Comparison of ENCODE assay signal across 10 mouse cellular contexts in genomic region chr11:88193098-88193823, GRCm38 (mm10). TPM values are rescaled to one million over a fixed set of nuclear protein-coding genes. Genes with fewer than 3 reads are reported as not detected.
DNase-seq lines count a peak whose midpoint lies in the region; ATAC-seq and TF ChIP-seq lines count a peak whose summit lies in the region.
"Had no signal": no experiment of that assay in that cellular context is flagged by ENCODE, and none has a peak within 500 bp of the region (broad histone marks: within the 10 kb centered on the region; RNA-seq: fewer than 3 reads in every experiment).

No protein-coding gene starts in this region.

- H3K4me3 ChIP-seq in heart, embryonic 10.5 days, result peak overlapping the region; percentile 53
- no peak overlapping the region for H3K4me3 ChIP-seq in midbrain, embryonic 12.5 days
- H3K4me3 ChIP-seq in midbrain, embryonic 16.5 days (ENCODE audit: low read depth, low read length), result no peak overlapping the region
- H3K4me3 ChIP-seq in limb, embryonic 11.5 days (ENCODE audit: low read depth, low read length), result peak overlapping the region; percentile 19
- H3K4me3 ChIP-seq in stomach, postnatal 0 days (ENCODE audit: low read depth, low read length), result peak overlapping the region; percentile 10; the same call in 1 of the 2 replicates

- H3K4me2 ChIP-seq in midbrain, embryonic 12.5 days (replicated peaks), result peak overlapping the region; percentile 30
- H3K4me2 ChIP-seq in midbrain, embryonic 16.5 days (ENCODE audit: low read length), result no peak overlapping the region
- peak overlapping the region; percentile 35 for H3K4me2 ChIP-seq in limb, embryonic 11.5 days (ENCODE audit: low read depth, severe bottlenecking)
- H3K4me2 ChIP-seq in stomach, postnatal 0 days (replicated peaks; ENCODE audit: low read depth), result peak overlapping the region; percentile 39

- no peak for TF ChIP-seq EP300 in stomach, postnatal 0 days (optimal IDR thresholded peaks at IDR 0.05)

- peaks cover 11% of the 10 kb centered on the region; the same call in 1 of the 2 replicates for H3K36me3 ChIP-seq in heart, embryonic 10.5 days
- no peaks in the 10 kb centered on the region for H3K36me3 ChIP-seq in midbrain, embryonic 12.5 days
- no peaks in the 10 kb centered on the region for H3K36me3 ChIP-seq in midbrain, embryonic 16.5 days (ENCODE audit: control insufficient read depth, insufficient read depth, low read length)
- no peaks in the 10 kb centered on the region for H3K36me3 ChIP-seq in limb, embryonic 11.5 days (ENCODE audit: control insufficient read depth, insufficient read depth, low read length)
- no peaks in the 10 kb centered on the region for H3K36me3 ChIP-seq in stomach, postnatal 0 days (ENCODE audit: control insufficient read depth, insufficient read depth, low read length)

- no peak for DNase-seq in heart, embryonic 10.5 days (ENCODE audit: low spot score)
- no peak for DNase-seq in heart, adult 8-10 months (ENCODE audit: low spot score)
- peak; percentile 53 for DNase-seq in limb, embryonic 11.5 days (ENCODE audit: low spot score)
- DNase-seq in stomach, postnatal 0 days (ENCODE audit: low spot score), result no peak
- DNase-seq in urinary bladder, postnatal 25 days (ENCODE audit: low spot score), result no peak
- DNase-seq: kidney, adult 11 months had no signal

- H3K27ac ChIP-seq in heart, embryonic 10.5 days, result peak overlapping the region; percentile 71
- H3K27ac ChIP-seq in midbrain, embryonic 12.5 days (replicated peaks), result no peak overlapping the region
- no peak overlapping the region for H3K27ac ChIP-seq in midbrain, embryonic 16.5 days (ENCODE audit: low read length)
- H3K27ac ChIP-seq in limb, embryonic 11.5 days (replicated peaks; ENCODE audit: low read depth, low read length), result no peak overlapping the region
- no peak overlapping the region for H3K27ac ChIP-seq in stomach, postnatal 0 days (replicated peaks)
- H3K27ac ChIP-seq: macrophage had no signal

- WGBS in heart, embryonic 10.5 days, result 4% methylated on average over 34 of the region's 34 CpGs
- 6% methylated on average over 34 of the region's 34 CpGs for WGBS in midbrain, embryonic 12.5 days
- 11% methylated on average over 34 of the region's 34 CpGs for WGBS in midbrain, embryonic 16.5 days
- WGBS in limb, embryonic 11.5 days, result 4% methylated on average over 34 of the region's 34 CpGs
- 25% methylated on average over 34 of the region's 34 CpGs for WGBS in stomach, postnatal 0 days

- no peak for ATAC-seq in midbrain, embryonic 12.5 days (ENCODE audit: low FRiP score, low read depth)
- ATAC-seq in midbrain, embryonic 16.5 days, result no peak
- ATAC-seq in limb, embryonic 11.5 days (ENCODE audit: insufficient number of reproducible peaks, low FRiP score, low TSS enrichment, low read depth), result no peak
- no peak for ATAC-seq in stomach, postnatal 0 days (ENCODE audit: low FRiP score, low TSS enrichment)
- ATAC-seq in megakaryocyte progenitor cell, adult 5-6 weeks (replicated peaks; ENCODE audit: poor library complexity), result no peak; the same call in 1 of the 2 replicates

- no peak for TF ChIP-seq CTCF in stomach, postnatal 0 days (IDR thresholded peaks at IDR 0.05; ENCODE audit: low read depth)

- peaks cover 71% of the 10 kb centered on the region for H3K27me3 ChIP-seq in heart, embryonic 10.5 days (ENCODE audit: insufficient read depth, poor library complexity, severe bottlenecking)
- peaks cover 53% of the 10 kb centered on the region for H3K27me3 ChIP-seq in midbrain, embryonic 12.5 days
- H3K27me3 ChIP-seq in midbrain, embryonic 16.5 days (ENCODE audit: control insufficient read depth, insufficient read depth, low read depth, low read length), result peaks cover 31% of the 10 kb centered on the region
- H3K27me3 ChIP-seq in limb, embryonic 11.5 days (ENCODE audit: control insufficient read depth, insufficient read depth, low read length), result peaks cover 25% of the 10 kb centered on the region
- no peaks in the 10 kb centered on the region for H3K27me3 ChIP-seq in stomach, postnatal 0 days (ENCODE audit: control insufficient read depth, insufficient read depth, low read length)

- H3K9me3 ChIP-seq in heart, embryonic 10.5 days, result no peaks in the 10 kb centered on the region
- no peaks in the 10 kb centered on the region for H3K9me3 ChIP-seq in midbrain, embryonic 12.5 days
- no peaks in the 10 kb centered on the region for H3K9me3 ChIP-seq in midbrain, embryonic 16.5 days (replicated peaks; ENCODE audit: control insufficient read depth, low read length, poor library complexity, severe bottlenecking)
- no peaks in the 10 kb centered on the region for H3K9me3 ChIP-seq in limb, embryonic 11.5 days (ENCODE audit: control insufficient read depth, low read length)
- H3K9me3 ChIP-seq in stomach, postnatal 0 days (ENCODE audit: control insufficient read depth, low read length), result no peaks in the 10 kb centered on the region

- peaks cover 31% of the 10 kb centered on the region for H3K4me1 ChIP-seq in heart, embryonic 10.5 days
- H3K4me1 ChIP-seq in midbrain, embryonic 12.5 days, result peaks cover 25% of the 10 kb centered on the region
- H3K4me1 ChIP-seq in midbrain, embryonic 16.5 days (ENCODE audit: control insufficient read depth, insufficient read depth, low read length), result peaks cover 2% of the 10 kb centered on the region; the same call in 1 of the 2 replicates
- peaks cover 16% of the 10 kb centered on the region for H3K4me1 ChIP-seq in limb, embryonic 11.5 days (ENCODE audit: control insufficient read depth, insufficient read depth, low read length)
- 0 out of 2 replicates have a peak, but pooled peaks cover 2% of the 10 kb centered on the region for H3K4me1 ChIP-seq in stomach, postnatal 0 days (replicated peaks; ENCODE audit: control insufficient read depth, insufficient read depth)

- H3K9ac ChIP-seq in midbrain, embryonic 12.5 days (replicated peaks), result peak overlapping the region; percentile 41; the same call in 1 of the 2 replicates
- H3K9ac ChIP-seq in midbrain, embryonic 16.5 days (ENCODE audit: low read depth, low read length), result no peak overlapping the region
- no peak overlapping the region for H3K9ac ChIP-seq in limb, embryonic 11.5 days (ENCODE audit: low read length)
- peak overlapping the region; percentile 35; the same call in 1 of the 2 replicates for H3K9ac ChIP-seq in stomach, postnatal 0 days (ENCODE audit: low read length)

RNA-seq across cellular contexts. Expression of gene Mrps23, which starts 10.9 kb away (rescaled TPM):
- 74.6 and 82.3 TPM in 2 replicates for polyA plus RNA-seq in heart, embryonic 10.5 days (2016; fragmentation: Nextera tagmentation; extraction: Ambion mirVana)
- total RNA-seq in heart, adult 8-10 months (2022), result 100 to 1,000 TPM; 301 to 345 (median 322) TPM
- polyA plus RNA-seq in midbrain, embryonic 12.5 days (2016; fragmentation: Nextera tagmentation; extraction: Ambion mirVana), result 69.5 and 71.1 TPM in 2 replicates
- polyA plus RNA-seq in midbrain, embryonic 16.5 days (2015; fragmentation: Nextera tagmentation; extraction: Ambion mirVana), result 65.4 and 66.9 TPM in 2 replicates
- 59.3 and 60.4 TPM in 2 replicates for polyA plus RNA-seq in limb, embryonic 11.5 days (2014; fragmentation: Nextera tagmentation; extraction: Ambion mirVana)
- 54.7 and 55.4 TPM in 2 replicates for polyA plus RNA-seq in stomach, postnatal 0 days (2015; fragmentation: Nextera tagmentation; extraction: Ambion mirVana)
- 64.5 and 73.5 TPM in 2 replicates for total RNA-seq in megakaryocyte progenitor cell, adult 5-6 weeks (2015)
- 49.0 and 90.6 TPM in 2 replicates for total RNA-seq in megakaryocyte progenitor cell, adult 5-6 weeks (2017)

Comparison
In these comparisons a context has a peak if more than half of its experiments do, and no peak if none do; other contexts are left out.
1. H3K9ac ChIP-seq: peak in midbrain, embryonic 12.5 days (single experiment) and stomach, postnatal 0 days (single experiment); none in midbrain, embryonic 16.5 days (single experiment) and limb, embryonic 11.5 days (single experiment).
2. H3K4me3 ChIP-seq: peak in heart, embryonic 10.5 days (single experiment), limb, embryonic 11.5 days (single experiment) and stomach, postnatal 0 days (single experiment); none in midbrain, embryonic 12.5 days (single experiment) and midbrain, embryonic 16.5 days (single experiment).